Mouse (Mus musculus): ENCODE measurements around the gene Sez6l2. TPM values are rescaled to one million over a fixed set of nuclear protein-coding genes. Genes with fewer than 3 reads are reported as not detected.

Sez6l2 gene
- polyA plus RNA-seq (2012; rRNA removed; ENCODE audit: low replicate concordance) = 1.6 and 2.2 TPM in 2 replicates

GRCm38 (mm10) chr7:126949793-126950646, at the start of gene Sez6l2:
Gene Sez6l2 (plus strand): TSS chr7:126950563.

GRCm38 (mm10) chr7:126922624-126923060, 27.7 kb upstream of the Sez6l2 start, which contains the start of gene Tmem219:
Gene Tmem219 (minus strand): TSS chr7:126922917.

GRCm38 (mm10) chr7:126928384-126929037, 21.9 kb upstream of the Sez6l2 start, which contains the start of gene Kctd13:
Gene Kctd13 (plus strand): TSS chr7:126928879.

GRCm38 (mm10) chr7:126949403-126949792, 965 bp upstream of the Sez6l2 start, which contains the start of gene Asphd1:
Gene Asphd1 (minus strand): TSS chr7:126949582.

GRCm38 (mm10) chr7:126975893-126975949, 25.4 kb downstream of the Sez6l2 start, which contains the start of gene Cdipt:
Gene Cdipt (plus strand): TSS chr7:126975914.

GRCm38 (mm10) chr7:126975950-126976866, 25.8 kb downstream of the Sez6l2 start, which contains the start of gene Cdiptos:
Gene Cdiptos (minus strand): TSS chr7:126976098.

GRCm38 (mm10) chr7:127014320-127014719, 64.0 kb downstream of the Sez6l2 start, which contains the start of gene Mvp:
Gene Mvp (minus strand): TSS chr7:127014621.

GRCm38 (mm10) chr7:127016481-127016485, 65.9 kb downstream of the Sez6l2 start, which contains the start of gene Pagr1b:
Gene Pagr1b (minus strand): TSS chr7:127016484.

GRCm38 (mm10) chr7:127016971-127017949, 66.9 kb downstream of the Sez6l2 start, which contains the start of gene Pagr1a:
Gene Pagr1a (minus strand): TSS chr7:127017352.

Other genes with a start within 250 kb of the Sez6l2 start
- 60.7 and 132 TPM in 2 replicates for gene Coro1a, start 242.8 kb upstream of the Sez6l2 start, polyA plus RNA-seq (2012; rRNA removed; ENCODE audit: low replicate concordance)
- 406 and 574 TPM in 2 replicates for gene Mapk3, start 191.0 kb upstream of the Sez6l2 start, polyA plus RNA-seq (2012; rRNA removed; ENCODE audit: low replicate concordance)
- 8.1 and 8.2 TPM in 2 replicates for gene Gdpd3, start 184.2 kb upstream of the Sez6l2 start, polyA plus RNA-seq (2012; rRNA removed; ENCODE audit: low replicate concordance)
- gene Ypel3, start 173.6 kb upstream of the Sez6l2 start, polyA plus RNA-seq (2012; rRNA removed; ENCODE audit: low replicate concordance) = 262 and 424 TPM in 2 replicates
- 2.1 and 3.5 TPM in 2 replicates for gene Tbx6, start 169.1 kb upstream of the Sez6l2 start, polyA plus RNA-seq (2012; rRNA removed; ENCODE audit: low replicate concordance)
- 89.9 and 160 TPM in 2 replicates for gene Ppp4c, start 158.1 kb upstream of the Sez6l2 start, polyA plus RNA-seq (2012; rRNA removed; ENCODE audit: low replicate concordance)
- gene Fam57b, start 152.9 kb upstream of the Sez6l2 start, polyA plus RNA-seq (2012; rRNA removed; ENCODE audit: low replicate concordance) = 5.2 TPM in 2 replicates
- gene 4930451I11Rik, start 118.9 kb upstream of the Sez6l2 start, polyA plus RNA-seq (2012; rRNA removed; ENCODE audit: low replicate concordance) = not detected in 2 replicates
- 0.76 TPM in 1 of 2 replicates, not detected in the other for gene Doc2a, start 103.1 kb upstream of the Sez6l2 start, polyA plus RNA-seq (2012; rRNA removed; ENCODE audit: low replicate concordance)
- 2.7 and 5.0 TPM in 2 replicates for gene Hirip3, start 88.6 kb upstream of the Sez6l2 start, polyA plus RNA-seq (2012; rRNA removed; ENCODE audit: low replicate concordance)
- gene Ino80e, start 88.2 kb upstream of the Sez6l2 start, polyA plus RNA-seq (2012; rRNA removed; ENCODE audit: low replicate concordance) = 44.3 and 46.4 TPM in 2 replicates
- 70.4 and 83.1 TPM in 2 replicates for gene Taok2, start 65.9 kb upstream of the Sez6l2 start, polyA plus RNA-seq (2012; rRNA removed; ENCODE audit: low replicate concordance)
- 203 and 206 TPM in 2 replicates for gene Tmem219, start 27.6 kb upstream of the Sez6l2 start, polyA plus RNA-seq (2012; rRNA removed; ENCODE audit: low replicate concordance)
- 13.9 and 20.5 TPM in 2 replicates for gene Kctd13, start 21.7 kb upstream of the Sez6l2 start, polyA plus RNA-seq (2012; rRNA removed; ENCODE audit: low replicate concordance)
- 0.30 and 0.55 TPM in 2 replicates for gene Asphd1, start 981 bp upstream of the Sez6l2 start, polyA plus RNA-seq (2012; rRNA removed; ENCODE audit: low replicate concordance)
- gene Cdipt, start 25.4 kb downstream of the Sez6l2 start, polyA plus RNA-seq (2012; rRNA removed; ENCODE audit: low replicate concordance) = 215 and 466 TPM in 2 replicates
- gene Cdiptos, start 25.5 kb downstream of the Sez6l2 start, polyA plus RNA-seq (2012; rRNA removed; ENCODE audit: low replicate concordance) = 0.09 and 0.42 TPM in 2 replicates
- 193 and 250 TPM in 2 replicates for gene Mvp, start 64.1 kb downstream of the Sez6l2 start, polyA plus RNA-seq (2012; rRNA removed; ENCODE audit: low replicate concordance)
- gene Pagr1b, start 65.9 kb downstream of the Sez6l2 start, polyA plus RNA-seq (2012; rRNA removed; ENCODE audit: low replicate concordance) = 2.4 TPM in 1 of 2 replicates, not detected in the other
- 1.5 TPM in 1 of 2 replicates, not detected in the other for gene Pagr1a, start 66.8 kb downstream of the Sez6l2 start, polyA plus RNA-seq (2012; rRNA removed; ENCODE audit: low replicate concordance)
- gene Gm42742, start 70.5 kb downstream of the Sez6l2 start, polyA plus RNA-seq (2012; rRNA removed; ENCODE audit: low replicate concordance) = 19.5 and 23.9 TPM in 2 replicates
- 4.2 and 5.7 TPM in 2 replicates for gene Prrt2, start 70.6 kb downstream of the Sez6l2 start, polyA plus RNA-seq (2012; rRNA removed; ENCODE audit: low replicate concordance)
- gene Maz, start 76.5 kb downstream of the Sez6l2 start, polyA plus RNA-seq (2012; rRNA removed; ENCODE audit: low replicate concordance) = 288 and 667 TPM in 2 replicates
- 3.9 and 4.4 TPM in 2 replicates for gene Kif22, start 91.9 kb downstream of the Sez6l2 start, polyA plus RNA-seq (2012; rRNA removed; ENCODE audit: low replicate concordance)
- 1,613 and 5,119 TPM in 2 replicates for gene Zg16, start 136.8 kb downstream of the Sez6l2 start, polyA plus RNA-seq (2012; rRNA removed; ENCODE audit: low replicate concordance)
- 24.0 and 31.4 TPM in 2 replicates for gene AI467606, start 140.8 kb downstream of the Sez6l2 start, polyA plus RNA-seq (2012; rRNA removed; ENCODE audit: low replicate concordance)
- 0.43 and 0.95 TPM in 2 replicates for gene Qprt, start 171.7 kb downstream of the Sez6l2 start, polyA plus RNA-seq (2012; rRNA removed; ENCODE audit: low replicate concordance)
- 2.0 and 2.7 TPM in 2 replicates for gene Spn, start 187.3 kb downstream of the Sez6l2 start, polyA plus RNA-seq (2012; rRNA removed; ENCODE audit: low replicate concordance)
- 10.0 and 13.1 TPM in 2 replicates for gene Cd2bp2, start 245.5 kb downstream of the Sez6l2 start, polyA plus RNA-seq (2012; rRNA removed; ENCODE audit: low replicate concordance)